Mouse (Mus musculus) intestine, embryonic 16.5 days (tissue): Measurements from ENCODE around the gene Cgn. TPM values are rescaled to one million over a fixed set of nuclear protein-coding genes. Genes with fewer than 3 reads are reported as not detected.

Experiments used
- ATAC-seq: fragments of 200-750 bp; cut with Nextera tagmentation; 2 replicates; pipeline ENCODE4 v1.8.0; 2017; ENCODE audit warnings: moderate TSS enrichment, moderate library complexity
- H3K27ac ChIP-seq: fragments of 300-500 bp; sonication (generic); 2 replicates; pipeline ENCODE4 v1.5.1; 2014; ENCODE audit warnings: mild to moderate bottlenecking, low read length
- H3K27me3 ChIP-seq: fragments of 300-500 bp; sonication (generic); replicated peaks from 2 replicates; pipeline ENCODE4 v1.6.1; 2014; ENCODE audit warnings: low read length, control low read depth, mixed read lengths; ENCODE audit not compliant: control insufficient read depth, insufficient read depth
- H3K36me3 ChIP-seq: fragments of 300-500 bp; sonication (generic); 2 replicates; pipeline ENCODE4 v1.6.1; 2014; ENCODE audit warnings: low read length, control low read depth; ENCODE audit not compliant: control insufficient read depth, insufficient read depth
- H3K4me1 ChIP-seq: fragments of 300-500 bp; sonication (generic); 2 replicates; pipeline ENCODE4 v1.6.1; 2014; ENCODE audit warnings: low read length, control low read depth, mixed read lengths; ENCODE audit not compliant: control insufficient read depth, insufficient read depth
- H3K4me2 ChIP-seq: fragments of 300-500 bp; sonication (generic); 2 replicates; pipeline ENCODE4 v1.6.1; 2014; ENCODE audit warnings: low read depth, low read length, control low read depth
- H3K4me3 ChIP-seq: fragments of 300-500 bp; sonication (generic); 2 replicates; pipeline ENCODE4 v1.5.1; 2014; ENCODE audit warnings: mild to moderate bottlenecking, low read length
- H3K9ac ChIP-seq: fragments of 300-500 bp; sonication (generic); 2 replicates; pipeline ENCODE4 v1.6.1; 2014; ENCODE audit warnings: low read depth, low read length
- H3K9me3 ChIP-seq: fragments of 300-500 bp; sonication (generic); 2 replicates; pipeline ENCODE4 v1.6.1; 2016; ENCODE audit warnings: low read length, control low read depth; ENCODE audit not compliant: control insufficient read depth
- WGBS: fragments of 180-500 bp; shearing (Covaris S2); extraction: QIAGEN DNeasy Blood & Tissue Kit; methylation state at CpG from one replicate; pipeline ENCODE4 v1.1.7; 2014; 5-methylcytosine and 5-hydroxymethylcytosine counted together
- polyA plus RNA-seq: library from polyadenylated mRNA; unstranded; fragments of >200 nt; fragmentation: Nextera tagmentation; extraction: Ambion mirVana; gene quantifications from 2 replicates; pipeline ENCODE4 v1.2.1, GENCODE M21; 2015

Cgn gene
- polyA plus RNA-seq, 1 experiment from 2014 or later, result 80.9 TPM

GRCm38 (mm10) chr3:94817731-94818130, 31.4 kb upstream of the Cgn start:
- H3K9ac ChIP-seq, result no peak overlapping the region
- no peaks in the 10 kb centered on the region for H3K9me3 ChIP-seq
- WGBS, result 83% methylated on average over 2 of the region's 2 CpGs
- H3K27me3 ChIP-seq, result no peaks in the 10 kb centered on the region
- H3K4me1 ChIP-seq, result peaks cover 3% of the 10 kb centered on the region; the same call in 1 of the 2 replicates
- no peaks in the 10 kb centered on the region for H3K36me3 ChIP-seq
- no peak overlapping the region for H3K4me3 ChIP-seq
- no peak for ATAC-seq
- no peak overlapping the region for H3K27ac ChIP-seq
- no peak overlapping the region for H3K4me2 ChIP-seq

GRCm38 (mm10) chr3:94815603-94816002, 29.3 kb upstream of the Cgn start:
- no peak for ATAC-seq
- Histone ChIP-seq H3K27ac (no peak overlapping the region), H3K4me1 (no peaks in the 10 kb centered on the region), H3K27me3 (no peaks in the 10 kb centered on the region), H3K9ac (no peak overlapping the region), H3K9me3 (no peaks in the 10 kb centered on the region), H3K36me3 (no peaks in the 10 kb centered on the region), H3K4me2 (no peak overlapping the region), H3K4me3 (no peak overlapping the region)

- H3K36me3 ChIP-seq, result no peaks in the 10 kb centered on the region
- ATAC-seq, result no peak
- H3K9ac ChIP-seq, result no peak overlapping the region
- no peaks in the 10 kb centered on the region for H3K4me1 ChIP-seq
- H3K9me3 ChIP-seq, result no peaks in the 10 kb centered on the region
- H3K4me2 ChIP-seq, result no peak overlapping the region
- H3K4me3 ChIP-seq, result no peak overlapping the region
- H3K27me3 ChIP-seq, result no peaks in the 10 kb centered on the region
- H3K27ac ChIP-seq, result no peak overlapping the region
- WGBS, result 84% methylated on average over 4 of the region's 4 CpGs
These were observed 28.4 kb upstream of the Cgn start for GRCm38 (mm10) chr3:94814663-94815062.

GRCm38 (mm10) chr3:94814063-94814462, 27.8 kb upstream of the Cgn start:
- no peak overlapping the region for H3K9ac ChIP-seq
- no peak overlapping the region for H3K4me2 ChIP-seq
- whole genome bisulfite sequencing, result 57% methylated on average over 4 of the region's 4 CpGs
- H3K27me3 ChIP-seq, result no peaks in the 10 kb centered on the region
- H3K4me3 ChIP-seq, result no peak overlapping the region
- no peaks in the 10 kb centered on the region for H3K36me3 ChIP-seq
- no peaks in the 10 kb centered on the region for H3K9me3 ChIP-seq
- no peak overlapping the region for H3K27ac ChIP-seq
- no peaks in the 10 kb centered on the region for H3K4me1 ChIP-seq
- ATAC-seq, result peak; percentile 88

GRCm38 (mm10) chr3:94813651-94814050, 27.4 kb upstream of the Cgn start:
- no peak overlapping the region for H3K4me2 ChIP-seq
- no peak overlapping the region for H3K9ac ChIP-seq
- H3K27me3 ChIP-seq, result no peaks in the 10 kb centered on the region
- no peaks in the 10 kb centered on the region for H3K9me3 ChIP-seq
- H3K4me3 ChIP-seq, result no peak overlapping the region
- ATAC-seq, result 0 out of 2 replicates have a peak, but pooled peaks have one; percentile 17
- no peaks in the 10 kb centered on the region for H3K36me3 ChIP-seq
- no peak overlapping the region for H3K27ac ChIP-seq
- WGBS, result 75% methylated on average over 3 of the region's 3 CpGs
- no peaks in the 10 kb centered on the region for H3K4me1 ChIP-seq

- Histone ChIP-seq H3K27ac (no peak overlapping the region), H3K36me3 (no peaks in the 10 kb centered on the region), H3K9me3 (no peaks in the 10 kb centered on the region), H3K4me1 (no peaks in the 10 kb centered on the region), H3K9ac (no peak overlapping the region), H3K4me3 (no peak overlapping the region), H3K27me3 (no peaks in the 10 kb centered on the region), H3K4me2 (no peak overlapping the region)
- ATAC-seq, result no peak
- WGBS, result 22% methylated on average over 4 of the region's 4 CpGs
These were observed 25.3 kb upstream of the Cgn start for GRCm38 (mm10) chr3:94811628-94812027.

- no peak for ATAC-seq
- H3K4me2 ChIP-seq, result no peak overlapping the region
- 0 out of 2 replicates have a peak, but pooled peaks cover 4% of the 10 kb centered on the region for H3K4me1 ChIP-seq
- 52% methylated on average over 1 of the region's 1 CpGs for WGBS
- H3K4me3 ChIP-seq, result no peak overlapping the region
- no peaks in the 10 kb centered on the region for H3K36me3 ChIP-seq
- H3K9me3 ChIP-seq, result no peaks in the 10 kb centered on the region
- H3K27me3 ChIP-seq, result no peaks in the 10 kb centered on the region
- no peak overlapping the region for H3K27ac ChIP-seq
- no peak overlapping the region for H3K9ac ChIP-seq
These were observed 22.0 kb upstream of the Cgn start for GRCm38 (mm10) chr3:94808296-94808695.

- WGBS, result 87% methylated on average over 4 of the region's 4 CpGs
These were observed 18.7 kb upstream of the Cgn start for GRCm38 (mm10) chr3:94804976-94805375.

GRCm38 (mm10) chr3:94804146-94804545, 17.9 kb upstream of the Cgn start:
- no peak overlapping the region; the same call in 1 of the 2 replicates for H3K27ac ChIP-seq
- peak overlapping the region; percentile 39; the same call in 1 of the 2 replicates for H3K9ac ChIP-seq
- ATAC-seq, result no peak
- no peaks in the 10 kb centered on the region for H3K27me3 ChIP-seq
- H3K4me1 ChIP-seq, result 0 out of 2 replicates have a peak, but pooled peaks cover 4% of the 10 kb centered on the region
- no peaks in the 10 kb centered on the region for H3K36me3 ChIP-seq
- H3K4me2 ChIP-seq, result no peak overlapping the region
- no peaks in the 10 kb centered on the region for H3K9me3 ChIP-seq
- H3K4me3 ChIP-seq, result no peak overlapping the region
- WGBS, result 19% methylated on average over 10 of the region's 10 CpGs

More at GRCm38 (mm10) chr3:94804976-94805375, 18.7 kb upstream of the Cgn start:
- Histone ChIP-seq H3K4me1 (0 out of 2 replicates have a peak, but pooled peaks cover 4% of the 10 kb centered on the region), H3K27me3 (no peaks in the 10 kb centered on the region), H3K9me3 (no peaks in the 10 kb centered on the region), H3K36me3 (no peaks in the 10 kb centered on the region), H3K4me2 (no peak overlapping the region), H3K4me3 (no peak overlapping the region), H3K27ac (no peak overlapping the region), H3K9ac (no peak overlapping the region)
- no peak for ATAC-seq

- Histone ChIP-seq H3K9me3 (no peaks in the 10 kb centered on the region), H3K4me1 (peaks cover 4% of the 10 kb centered on the region), H3K4me3 (no peak overlapping the region), H3K27me3 (no peaks in the 10 kb centered on the region), H3K9ac (no peak overlapping the region), H3K36me3 (no peaks in the 10 kb centered on the region), H3K27ac (no peak overlapping the region), H3K4me2 (no peak overlapping the region)
- no peak for ATAC-seq
These were observed 9.9 kb upstream of the Cgn start for GRCm38 (mm10) chr3:94796181-94796580.
